Mouse (Mus musculus) spleen, postnatal 36 days (tissue): ENCODE measurements around the gene Gsdmc3.
"Not testable (repeated sequence)": the region's sequence is repeated elsewhere in the genome, so short reads cannot be mapped to it uniquely, and the experiment has no call there.

Experiments
- DNase-seq, 2 experiments: peaks; one replicate each; pipeline ENCODE4 v3.0.0; 2022; ENCODE audit warnings: low spot score in 2 of 2, mixed read lengths in 1 of 2

Gsdmc3 gene

DNA sequence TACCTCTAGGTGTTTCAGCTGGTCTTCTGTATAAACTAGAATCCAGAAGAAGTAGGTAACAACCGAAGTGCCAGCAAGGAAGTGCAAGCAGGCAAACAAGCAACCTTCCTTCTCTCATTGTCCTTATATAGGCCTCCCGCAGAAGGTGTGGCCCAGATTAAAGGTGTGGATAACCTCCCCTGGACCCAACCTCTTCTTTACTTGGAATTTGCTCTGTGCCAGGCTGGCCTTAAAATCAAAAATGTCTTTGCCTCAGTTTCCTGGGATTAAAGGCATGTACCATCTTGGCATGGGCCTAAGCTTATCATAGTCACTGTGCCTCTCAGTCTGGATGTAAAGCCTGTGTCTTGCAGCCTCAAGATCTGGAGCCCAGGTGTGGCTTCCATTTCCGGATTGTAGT is at the start of gene Gsdmc3:
Gsdmc3 (minus strand) TSS at position 101 of the 400 bp plus-strand sequence.
- DNase-seq: not testable (repeated sequence)

DNA sequence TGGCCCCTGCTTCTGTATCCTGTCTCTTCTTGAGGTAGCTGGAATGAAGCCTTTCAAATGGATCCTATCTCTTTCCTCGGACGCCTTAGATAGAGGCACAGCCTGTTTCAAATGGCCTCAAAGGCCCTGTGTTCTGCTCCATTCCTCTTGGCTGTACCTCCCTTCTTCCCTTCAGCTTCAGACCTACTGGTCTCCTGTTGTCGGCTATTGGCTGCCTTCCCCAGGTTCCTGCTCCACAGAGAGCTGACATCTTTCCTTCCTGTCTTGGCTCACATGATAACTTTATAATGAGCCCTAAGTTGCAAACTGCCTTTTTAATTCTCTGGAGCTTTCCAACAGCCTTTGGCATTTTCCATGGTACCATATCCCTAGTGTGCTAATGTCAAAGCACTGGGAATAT is 47.8 kb upstream of the Gsdmc3 start:
- DNase-seq: no peak

DNA sequence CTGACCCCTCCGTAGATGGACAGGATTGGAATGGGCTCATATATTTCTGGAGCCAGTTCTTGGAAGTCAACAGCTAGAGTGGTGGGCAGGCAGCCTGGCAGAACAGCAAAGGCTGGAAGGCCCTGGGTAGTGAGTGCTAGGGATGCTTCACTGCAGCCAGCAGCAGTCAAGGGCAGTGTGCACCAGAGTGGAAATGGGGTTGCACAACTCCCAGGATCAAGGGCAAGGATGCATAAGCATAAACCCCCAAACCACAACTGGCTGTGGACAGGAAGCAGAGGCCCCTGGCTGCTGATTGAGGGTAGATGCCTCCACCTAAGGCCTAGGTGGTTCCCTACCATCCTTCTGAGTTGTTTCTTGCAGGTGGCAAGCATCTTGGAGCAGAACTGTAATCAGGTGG is 46.1 kb upstream of the Gsdmc3 start:
- DNase-seq: no peak

DNA sequence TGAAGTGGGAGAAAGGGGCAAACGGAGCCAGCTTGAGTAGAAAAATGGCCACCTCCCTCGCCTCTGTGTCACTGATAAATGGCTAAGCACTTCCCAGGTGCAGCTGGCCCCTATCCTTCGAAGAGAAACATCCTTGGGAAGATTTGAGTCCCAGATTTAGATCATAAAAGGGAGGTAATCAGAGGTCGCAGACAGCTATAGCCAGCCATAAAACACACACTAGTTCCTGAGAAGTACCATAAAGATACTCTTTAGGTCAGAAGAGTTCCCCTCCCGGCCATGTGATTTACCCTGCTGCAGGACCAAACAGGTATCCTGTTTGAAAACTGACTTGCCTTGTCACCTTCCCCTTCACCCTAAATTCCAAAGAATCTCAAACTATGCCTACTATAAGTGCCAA is 43.3 kb upstream of the Gsdmc3 start:
- not testable (repeated sequence) for DNase-seq

DNA sequence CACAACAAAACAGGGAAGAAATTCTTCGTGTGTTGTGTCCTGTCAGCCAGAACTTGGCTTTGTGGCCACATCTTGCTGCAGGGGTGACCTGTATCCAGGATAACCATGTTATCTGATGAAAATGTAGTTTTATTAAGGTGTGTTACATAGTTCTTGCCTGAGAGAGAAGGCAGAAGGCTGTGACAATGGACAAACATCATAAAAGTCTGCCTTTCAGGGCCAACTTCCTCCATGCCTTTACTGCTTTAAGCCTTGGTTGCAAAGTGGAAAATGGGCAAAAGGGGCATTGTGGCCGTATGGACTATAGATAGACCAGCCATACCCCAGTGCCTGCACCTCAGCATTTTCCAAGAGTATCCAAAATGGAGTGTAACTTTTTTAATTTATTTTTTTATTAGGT is 41.4 kb upstream of the Gsdmc3 start:
- DNase-seq: not testable (repeated sequence)

DNA sequence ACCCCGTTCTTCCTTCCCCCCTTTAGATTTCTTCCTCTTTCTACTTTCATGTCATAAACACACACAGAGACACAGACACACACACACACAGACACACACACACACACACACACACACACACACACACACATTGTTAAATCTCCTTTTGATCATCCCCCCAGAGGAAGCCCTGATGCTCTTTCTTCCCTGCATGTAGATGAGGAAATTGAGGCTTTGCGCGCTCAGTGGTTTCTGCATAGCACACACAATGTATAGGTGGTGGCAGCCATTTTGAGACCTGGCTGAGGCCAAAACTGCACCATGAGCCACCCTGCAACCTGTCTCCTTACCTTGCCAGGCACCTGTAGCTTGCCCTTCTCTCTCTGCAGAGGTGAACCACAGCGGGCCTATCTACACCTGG is 38.2 kb upstream of the Gsdmc3 start:
- DNase-seq: not testable (repeated sequence)

DNA sequence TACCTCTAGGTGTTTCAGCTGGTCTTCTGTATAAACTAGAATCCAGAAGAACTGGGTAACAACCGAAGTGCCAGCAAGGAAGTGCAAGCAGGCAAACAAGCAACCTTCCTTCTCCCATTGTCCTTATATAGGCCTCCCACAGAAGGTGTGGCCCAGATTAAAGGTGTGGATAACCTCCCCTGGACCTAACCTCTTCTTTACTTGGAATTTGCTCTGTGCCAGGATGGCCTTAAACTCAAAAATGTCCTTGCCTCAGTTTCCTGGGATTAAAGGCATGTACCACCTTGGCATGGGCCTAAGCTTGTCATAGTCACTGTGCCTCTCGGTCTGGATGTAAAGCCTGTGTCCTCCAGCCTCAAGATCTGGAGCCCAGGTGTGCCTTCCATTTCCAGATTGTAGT is 33.8 kb upstream of the Gsdmc3 start, which contains the start of gene Gsdmc4:
Gsdmc4 (minus strand) TSS at position 101 of the 400 bp plus-strand sequence.
- DNase-seq: not testable (repeated sequence)

DNA sequence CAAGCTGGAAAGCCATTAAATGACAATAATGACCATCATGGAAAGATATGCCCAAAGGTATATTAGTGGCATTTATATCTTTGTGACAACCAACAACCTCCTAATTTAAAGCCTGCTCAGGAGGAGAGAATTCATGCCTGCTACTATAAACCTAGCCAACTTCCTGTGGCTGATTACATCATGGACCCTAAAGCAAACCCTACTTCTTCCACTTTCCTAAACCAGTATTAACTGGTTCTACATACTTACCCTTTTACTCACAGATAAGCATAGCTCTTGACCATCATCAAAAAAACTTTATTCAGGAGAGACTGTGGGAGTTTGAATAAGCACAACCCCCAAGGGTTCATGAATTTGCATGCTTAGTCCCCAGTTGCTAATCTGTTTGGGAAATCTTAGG is 31.5 kb upstream of the Gsdmc3 start:
- DNase-seq: not testable (repeated sequence)

DNA sequence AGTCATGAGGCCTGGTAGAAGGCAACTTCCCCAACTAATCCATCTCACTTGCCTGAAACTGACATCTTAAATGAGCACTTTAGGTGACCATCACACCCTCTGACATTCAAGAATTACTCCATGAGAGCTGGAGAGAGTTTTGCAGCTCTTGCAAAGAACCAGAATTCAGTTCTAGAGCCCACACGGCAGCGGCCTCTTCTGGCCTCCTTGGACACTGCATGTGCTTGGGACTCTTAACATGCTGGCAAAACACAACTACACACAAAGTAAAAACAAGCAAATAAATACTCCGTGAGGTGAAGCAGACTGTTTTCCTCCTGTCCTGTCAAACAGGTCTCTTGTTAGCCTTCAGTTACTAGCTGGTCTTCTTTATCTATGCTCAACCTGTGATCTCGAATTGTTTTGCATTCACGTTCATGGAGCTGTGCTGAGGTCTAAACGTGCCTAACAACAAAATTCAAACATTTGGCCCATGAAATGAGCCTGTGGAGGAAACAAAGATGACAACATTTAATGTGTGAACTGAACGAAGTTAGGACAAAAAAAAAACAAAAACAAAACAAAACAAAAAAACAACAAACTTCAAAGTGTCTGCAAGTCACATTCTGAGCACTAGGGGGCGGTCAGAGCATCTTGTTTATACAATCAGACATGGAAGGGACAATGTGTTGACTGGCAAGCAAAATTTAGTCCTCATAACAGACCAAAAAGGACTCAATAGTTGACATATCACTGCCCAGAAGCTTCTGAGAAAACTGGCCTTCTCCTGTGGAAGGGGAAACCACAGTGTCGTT is 17.4 kb upstream of the Gsdmc3 start:
- DNase-seq: peak; percentile 3 to 10

DNA sequence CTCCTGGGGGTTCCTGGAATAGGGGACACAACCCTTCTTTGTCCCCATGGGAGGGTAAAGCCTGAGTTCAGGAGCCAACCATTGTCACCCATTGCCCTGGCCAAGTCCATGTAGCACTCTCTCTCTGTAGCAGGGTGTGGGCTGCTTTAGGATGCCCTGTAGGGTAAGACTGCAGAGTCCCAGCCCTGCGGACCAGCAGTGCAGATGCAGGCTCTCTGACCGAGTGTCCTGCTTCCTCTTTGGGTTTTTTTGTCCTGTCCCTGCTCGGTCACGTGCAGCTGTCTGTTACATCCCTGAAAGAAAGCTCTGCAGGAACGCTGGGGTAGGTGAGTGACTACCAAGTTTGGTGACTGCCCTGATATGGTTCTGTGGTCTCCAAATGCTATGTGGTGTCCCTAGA is 10.1 kb upstream of the Gsdmc3 start:
- DNase-seq: not testable (repeated sequence)

DNA sequence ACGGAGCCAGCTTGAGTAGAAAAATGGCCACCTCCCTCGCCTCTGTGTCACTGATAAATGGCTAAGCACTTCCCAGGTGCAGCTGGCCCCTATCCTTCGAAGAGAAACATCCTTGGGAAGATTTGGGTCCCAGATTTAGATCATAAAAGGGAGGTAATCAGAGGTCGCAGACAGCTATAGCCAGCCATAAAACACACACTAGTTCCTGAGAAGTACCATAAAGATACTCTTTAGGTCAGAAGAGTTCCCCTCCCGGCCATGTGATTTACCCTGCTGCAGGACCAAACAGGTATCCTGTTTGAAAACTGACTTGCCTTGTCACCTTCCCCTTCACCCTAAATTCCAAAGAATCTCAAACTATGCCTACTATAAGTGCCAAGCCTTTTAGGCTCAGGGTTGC is 9.6 kb upstream of the Gsdmc3 start:
- DNase-seq: not testable (repeated sequence)

DNA sequence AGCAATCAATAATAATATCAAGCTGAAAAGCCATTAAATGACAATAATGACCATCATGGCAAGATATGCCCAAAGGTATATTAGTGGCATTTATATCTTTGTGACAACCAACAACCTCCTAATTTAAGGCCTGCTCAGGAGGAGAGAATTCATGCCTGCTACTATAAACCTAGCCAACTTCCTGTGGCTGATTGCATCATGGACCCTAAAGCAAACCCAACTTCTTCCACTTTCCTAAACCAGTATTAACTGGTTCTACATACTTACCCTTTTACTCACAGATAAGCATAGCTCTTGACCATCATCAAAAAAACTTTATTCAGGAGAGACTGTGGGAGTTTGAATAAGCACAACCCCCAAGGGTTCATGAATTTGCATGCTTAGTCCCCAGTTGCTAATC is 2.2 kb downstream of the Gsdmc3 start:
- DNase-seq: not testable (repeated sequence)

DNA sequence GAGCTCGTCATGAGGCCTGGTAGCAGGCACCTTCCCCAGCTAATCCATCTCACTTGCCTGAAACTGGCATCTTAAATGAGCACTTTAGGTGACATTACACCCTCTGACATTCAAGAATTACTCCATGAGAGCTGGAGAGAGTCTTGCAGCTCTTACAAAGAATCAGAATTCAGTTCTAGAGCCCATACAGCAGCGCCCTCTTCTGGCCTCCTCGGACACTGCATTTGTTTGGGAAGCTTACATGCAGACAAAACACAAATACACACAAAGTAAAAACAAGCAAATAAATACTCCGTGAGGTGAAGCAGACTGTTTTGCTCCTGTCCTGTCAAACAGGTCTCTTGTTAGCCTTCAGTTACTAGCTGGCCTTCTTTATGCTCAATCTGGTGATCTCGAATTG is 16.4 kb downstream of the Gsdmc3 start:
- not testable (repeated sequence) for DNase-seq
